Comparison of ENCODE assay signal across 8 mouse cellular contexts in genomic region chr9:120619709-120620408, GRCm38 (mm10). TPM values are rescaled to one million over a fixed set of nuclear protein-coding genes. Genes with fewer than 3 reads are reported as not detected.
DNase-seq lines count a peak whose midpoint lies in the region; ATAC-seq lines count a peak whose summit lies in the region.

No protein-coding gene starts in this region.

- WGBS in heart, embryonic 12.5 days = 6% methylated on average over 26 of the region's 26 CpGs
- 5% methylated on average over 26 of the region's 26 CpGs for whole genome bisulfite sequencing in forebrain, embryonic 14.5 days

- no peaks in the 10 kb centered on the region for H3K36me3 ChIP-seq in heart, embryonic 12.5 days
- no peaks in the 10 kb centered on the region for H3K36me3 ChIP-seq in forebrain, embryonic 14.5 days (ENCODE audit: control insufficient read depth, insufficient read depth, low read length)

- peaks cover 13% of the 10 kb centered on the region for H3K9me3 ChIP-seq in heart, embryonic 12.5 days (replicated peaks)
- peaks cover 9% of the 10 kb centered on the region for H3K9me3 ChIP-seq in forebrain, embryonic 14.5 days (replicated peaks; ENCODE audit: control insufficient read depth, low read length)

- ATAC-seq in heart, embryonic 12.5 days (ENCODE audit: insufficient number of reproducible peaks, low FRiP score) = no peak
- ATAC-seq in forebrain, embryonic 14.5 days = peak; percentile 94

- DNase-seq in heart, adult 9 months (ENCODE audit: low spot score in 2 of 2) = no peak
- peak; percentile 73 for DNase-seq in cerebellum, adult 11 months
- peak; percentile 91 for DNase-seq in forebrain, embryonic 14.5 days (ENCODE audit: low spot score)
- peak; percentile 30 to 57 for DNase-seq in left cerebral cortex, postnatal 10 days (ENCODE audit: extremely low spot score in 1 of 2, low spot score in 2 of 2)
- DNase-seq in retina, embryonic 14.5 days (ENCODE audit: low spot score) = peak; percentile 93
- DNase-seq in thymus, postnatal 25 days = no peak
- no peak for DNase-seq in gastrocnemius, adult 18-20 months (ENCODE audit: low spot score)

- H3K9ac ChIP-seq in heart, embryonic 12.5 days = peak overlapping the region; percentile 56
- H3K9ac ChIP-seq in forebrain, embryonic 14.5 days (ENCODE audit: low read length) = peak overlapping the region; percentile 42; the same call in 1 of the 2 replicates

- intact Hi-C loops in left cerebral cortex, postnatal 10 days (cut with DNase I) = no loop called here

- H3K4me2 ChIP-seq in heart, embryonic 12.5 days = peak overlapping the region; percentile 81
- H3K4me2 ChIP-seq in forebrain, embryonic 14.5 days (ENCODE audit: low read length) = peak overlapping the region; percentile 46

- H3K4me3 ChIP-seq in heart, embryonic 12.5 days = peak overlapping the region; percentile 41
- peak overlapping the region; percentile 13 for H3K4me3 ChIP-seq in forebrain, embryonic 14.5 days (ENCODE audit: low read depth, low read length)

- H3K27ac ChIP-seq in heart, embryonic 12.5 days (ENCODE audit: poor library complexity, severe bottlenecking) = no peak overlapping the region
- H3K27ac ChIP-seq in forebrain, embryonic 14.5 days (ENCODE audit: low read depth, low read length) = peak overlapping the region; percentile 74

- H3K4me1 ChIP-seq in heart, embryonic 12.5 days (replicated peaks) = peaks cover 13% of the 10 kb centered on the region
- peaks cover 15% of the 10 kb centered on the region for H3K4me1 ChIP-seq in forebrain, embryonic 14.5 days (ENCODE audit: control insufficient read depth, insufficient read depth, low read length)

- peaks cover 22% of the 10 kb centered on the region for H3K27me3 ChIP-seq in heart, embryonic 12.5 days (replicated peaks)
- no peaks in the 10 kb centered on the region for H3K27me3 ChIP-seq in forebrain, embryonic 14.5 days (replicated peaks; ENCODE audit: control insufficient read depth, insufficient read depth, low read length)

RNA-seq across cellular contexts. Expression of gene Rpl14, which starts 48.6 kb away (rescaled TPM):
- 476 and 492 TPM in 2 replicates for polyA plus RNA-seq in heart, embryonic 12.5 days (2016; fragmentation: Nextera tagmentation; extraction: Ambion mirVana)
- polyA plus RNA-seq in forebrain, embryonic 14.5 days (2014; fragmentation: Nextera tagmentation; extraction: Ambion mirVana) = 510 and 595 TPM in 2 replicates
- 100 to 1,000 TPM; 273 to 293 TPM for total RNA-seq in left cerebral cortex, postnatal 10 days (2021)
- total RNA-seq in gastrocnemius, adult 18-20 months (2021) = 100 to 1,000 TPM; 308 to 335 TPM

Comparison
In these comparisons a context has a peak if more than half of its experiments do, and no peak if none do; other contexts are left out.
1. DNase-seq: peak in cerebellum, adult 11 months (single experiment), forebrain, embryonic 14.5 days (single experiment), left cerebral cortex, postnatal 10 days (2 of 2) and retina, embryonic 14.5 days (single experiment); none in heart, adult 9 months (0 of 2), thymus, postnatal 25 days (single experiment) and gastrocnemius, adult 18-20 months (single experiment).